Mouse (Mus musculus): ENCODE data around the gene Slc38a4. TPM values are rescaled to one million over a fixed set of nuclear protein-coding genes. Genes with fewer than 3 reads are reported as not detected.

The Slc38a4 gene
- polyA plus RNA-seq, 3 experiments from 2014 or later: not detected

DNA sequence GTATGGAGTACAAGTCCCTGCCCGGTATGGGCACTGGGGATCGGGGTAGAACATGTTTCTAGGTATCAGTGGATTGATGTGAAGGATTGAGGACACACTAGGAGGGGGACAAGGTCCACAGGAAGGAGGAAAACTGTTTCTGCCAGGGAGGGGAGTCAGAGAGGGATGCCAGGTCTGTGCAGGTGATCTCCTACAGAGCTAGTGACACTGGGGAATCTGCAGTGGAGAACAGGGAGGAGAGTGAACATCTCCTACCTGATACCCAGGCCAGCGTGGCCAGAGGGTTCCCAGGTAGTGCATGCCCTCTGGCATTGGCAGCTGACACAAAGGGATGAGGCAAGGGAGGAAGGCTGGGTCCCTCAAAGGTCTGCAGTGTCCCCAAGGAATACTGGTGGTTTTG lies 89.4 kb downstream of the Slc38a4 start:
- ATAC-seq: no peak

DNA sequence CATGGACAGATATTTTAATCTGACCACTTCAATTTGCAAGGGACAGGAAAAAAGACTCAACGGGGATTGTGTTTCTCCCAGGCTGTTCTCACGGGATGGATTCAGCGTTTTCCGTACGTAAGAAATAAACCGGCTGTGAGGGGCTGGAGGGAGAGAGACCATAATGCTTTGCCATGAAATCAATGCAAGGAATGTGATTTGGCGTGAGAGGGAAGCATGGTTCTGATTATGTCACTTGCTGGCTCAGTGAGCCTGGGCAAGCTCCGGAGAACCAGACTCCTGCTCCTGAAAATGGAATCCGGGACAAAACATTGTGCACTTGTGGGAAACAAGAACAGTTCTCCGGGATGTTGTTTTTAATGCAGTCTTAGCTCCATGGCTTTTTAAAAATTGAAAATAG lies 92.0 kb downstream of the Slc38a4 start:
- no peak for ATAC-seq

DNA sequence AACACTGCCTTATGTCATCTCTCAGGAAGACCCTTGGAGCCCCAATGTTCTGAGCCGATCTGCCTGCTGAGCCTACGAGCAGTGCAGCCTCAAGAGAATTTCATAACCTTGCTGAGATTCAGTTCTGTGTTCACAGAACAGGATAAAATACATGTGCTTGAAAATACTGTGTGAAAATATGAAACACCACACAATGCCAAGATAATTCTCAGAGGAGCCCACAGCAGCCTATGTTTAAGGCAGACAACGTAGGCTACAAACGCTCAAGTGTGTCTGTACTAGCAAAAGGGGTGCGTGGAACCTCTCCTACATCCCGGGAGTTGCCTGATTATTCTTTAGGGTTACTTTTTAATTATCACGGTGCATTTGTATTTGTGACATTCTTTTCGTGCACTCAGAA lies 92.4 kb downstream of the Slc38a4 start:
- ATAC-seq: no peak

DNA sequence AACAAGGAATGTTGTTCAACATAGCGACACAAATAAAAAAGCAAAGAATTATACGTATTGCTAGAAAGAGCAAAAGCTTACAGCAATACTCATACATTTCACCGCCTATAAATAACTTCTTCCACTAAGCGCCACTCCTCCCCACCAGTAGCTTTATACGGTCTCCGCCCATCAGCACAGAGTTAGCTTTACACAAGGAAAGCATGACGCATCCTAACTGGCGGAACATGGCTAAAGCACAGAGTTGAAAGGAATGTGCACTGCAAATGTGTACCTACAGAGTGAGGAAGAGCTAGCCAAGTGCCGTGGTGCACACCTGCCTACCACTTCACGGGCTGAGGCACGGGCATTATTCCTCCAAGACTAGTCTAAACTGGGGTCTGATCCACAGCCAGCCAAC lies 95.4 kb downstream of the Slc38a4 start:
- ATAC-seq: no peak

DNA sequence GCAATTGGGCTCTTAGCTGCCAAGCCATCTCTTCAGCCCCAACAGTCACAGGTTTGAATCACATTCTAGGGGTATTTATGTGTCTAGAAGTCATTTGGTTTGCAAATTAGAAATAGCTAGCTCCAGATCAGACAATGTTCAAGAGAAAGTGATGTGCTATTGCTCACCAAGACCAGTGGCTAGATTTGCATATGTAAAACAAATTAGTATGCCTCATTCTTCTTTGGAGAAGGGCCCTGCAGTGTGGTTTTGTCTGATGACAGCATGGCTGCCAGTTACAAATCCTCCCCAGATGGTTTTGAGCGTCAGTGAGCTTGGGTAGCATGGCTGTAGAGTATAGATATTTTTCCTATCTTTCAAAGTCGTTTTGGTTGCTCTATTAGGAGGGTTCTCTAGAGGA lies 96.5 kb downstream of the Slc38a4 start:
- no peak for ATAC-seq

DNA sequence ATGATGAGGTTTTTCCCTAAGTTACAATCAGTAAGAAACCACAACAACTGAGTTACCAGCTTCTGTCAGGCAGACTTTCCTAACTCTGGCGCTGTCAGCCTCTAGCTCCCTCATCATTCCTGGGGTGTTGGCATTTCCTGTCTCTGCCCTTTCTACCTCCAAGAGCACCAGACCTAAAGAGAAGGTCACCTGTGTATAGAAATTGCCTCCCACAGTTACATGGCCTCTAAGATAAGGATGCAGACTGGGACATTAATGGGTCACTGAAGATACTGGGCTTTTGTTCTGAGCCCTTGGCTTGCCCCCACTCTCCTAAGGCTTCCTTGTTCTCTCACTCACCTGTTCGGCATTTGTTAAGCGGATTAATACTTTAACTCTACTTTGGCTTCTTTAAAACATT lies 99.1 kb downstream of the Slc38a4 start:
- no peak for ATAC-seq

DNA sequence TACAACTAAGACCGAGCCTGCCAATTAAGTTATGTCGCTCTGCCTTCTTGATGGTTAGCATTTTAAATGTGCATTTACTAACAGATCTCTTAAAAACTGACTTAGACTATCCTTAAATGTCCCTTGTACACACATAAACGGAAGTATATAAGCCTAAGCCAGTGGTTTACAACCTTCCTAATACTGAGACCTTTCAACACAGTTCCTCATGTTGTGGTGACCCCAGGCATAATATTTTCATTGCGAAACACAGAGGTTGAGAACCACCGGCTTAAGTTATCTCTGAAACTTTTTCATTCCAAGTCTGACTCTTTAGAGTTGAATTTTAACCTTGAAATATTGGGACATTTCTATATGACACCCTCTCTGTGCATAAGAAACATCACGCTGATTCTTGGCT lies 101.4 kb downstream of the Slc38a4 start:
- ATAC-seq: no peak

DNA sequence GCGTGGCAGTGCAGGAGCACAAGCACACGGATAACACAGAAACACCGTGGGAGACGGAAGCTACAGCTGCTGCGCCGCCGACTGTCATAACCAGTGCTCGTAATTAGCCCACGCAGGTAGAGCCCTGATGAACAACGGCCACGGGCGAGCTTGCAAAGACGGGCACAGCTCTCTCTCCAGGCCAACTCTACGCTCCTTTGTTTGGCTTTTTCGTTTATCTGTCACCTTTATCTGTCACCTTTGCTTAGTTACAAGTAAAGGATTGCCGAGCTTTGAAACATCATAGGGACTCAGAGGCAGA lies 101.9 kb downstream of the Slc38a4 start:
- no peak for ATAC-seq

DNA sequence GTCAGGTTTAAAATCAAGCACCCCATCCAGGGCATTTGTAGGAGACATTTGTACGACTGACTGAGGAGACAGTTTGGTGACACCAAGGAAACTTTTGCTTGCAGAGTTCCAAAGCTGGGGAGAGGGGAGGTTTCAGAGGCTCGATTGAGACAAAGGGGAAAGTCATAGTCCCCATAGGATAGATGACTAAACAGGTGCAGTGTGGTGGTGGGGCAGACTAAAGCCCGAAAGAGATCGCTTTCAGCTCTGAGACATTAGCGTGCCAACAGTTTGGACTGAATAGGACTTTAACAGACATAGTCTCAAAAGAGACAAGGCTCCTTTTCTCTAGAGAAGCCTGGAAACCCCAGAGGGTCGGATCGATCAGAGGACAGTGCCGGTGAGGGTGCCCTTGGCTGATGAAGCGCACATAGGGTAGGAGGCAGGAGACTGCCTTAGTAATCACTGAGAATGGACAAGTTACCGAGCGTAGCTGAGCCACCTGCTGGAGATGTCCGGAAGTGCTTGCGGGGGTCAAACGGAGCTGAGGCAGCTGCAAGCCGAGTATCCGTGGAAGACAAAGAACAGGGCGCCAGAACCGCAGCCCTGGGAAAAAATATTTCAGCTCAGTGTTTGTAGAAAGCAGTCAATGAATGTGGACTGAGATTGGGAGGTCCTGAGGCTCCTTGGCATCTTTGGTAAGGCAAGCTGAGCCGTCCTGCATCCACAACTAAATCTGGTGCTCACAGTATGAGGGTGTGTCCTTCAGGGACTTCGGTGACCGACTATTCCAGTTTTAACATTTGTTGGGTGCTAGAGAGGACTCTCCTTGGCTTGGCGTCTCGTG lies 102.4 kb downstream of the Slc38a4 start:
- ATAC-seq: no peak

DNA sequence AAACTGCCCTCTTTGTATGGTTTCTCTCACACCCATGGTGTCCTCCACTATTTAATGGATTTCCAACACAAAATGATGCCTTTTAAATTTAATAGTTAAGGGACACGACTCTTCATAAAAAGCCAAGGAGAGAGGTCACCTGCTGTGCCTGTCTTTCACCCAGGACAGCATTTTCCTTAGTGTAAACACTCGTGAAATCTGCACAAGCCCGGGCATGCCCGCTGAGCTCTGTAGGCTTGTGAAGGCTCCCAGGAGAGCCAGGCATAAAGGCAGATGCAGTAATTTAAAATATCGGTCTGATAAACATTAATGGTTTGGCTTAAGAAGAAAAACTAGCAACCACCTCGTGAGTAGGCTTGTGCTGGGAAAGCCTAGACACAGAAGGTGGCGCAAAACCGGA lies 103.3 kb downstream of the Slc38a4 start:
- ATAC-seq: no peak

DNA sequence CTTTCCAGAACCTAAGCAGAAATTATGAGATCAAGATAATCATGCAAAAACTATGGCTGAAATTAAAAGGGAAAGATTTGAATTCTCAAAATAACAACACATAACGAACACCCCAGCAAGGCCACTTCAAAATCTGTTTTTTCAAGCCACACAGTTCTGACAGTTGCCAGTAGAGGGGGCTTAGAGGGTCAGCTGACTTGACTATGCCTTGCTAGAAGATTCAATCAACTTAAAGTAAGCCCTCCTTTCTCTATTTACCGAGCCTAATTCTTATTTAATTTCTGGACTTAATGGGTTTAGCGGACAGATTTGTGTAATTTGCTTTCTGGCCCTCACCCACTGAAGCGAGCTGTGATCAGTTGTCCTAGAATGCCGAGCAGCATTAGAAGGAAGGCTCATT lies 104.0 kb downstream of the Slc38a4 start:
- no peak for ATAC-seq

DNA sequence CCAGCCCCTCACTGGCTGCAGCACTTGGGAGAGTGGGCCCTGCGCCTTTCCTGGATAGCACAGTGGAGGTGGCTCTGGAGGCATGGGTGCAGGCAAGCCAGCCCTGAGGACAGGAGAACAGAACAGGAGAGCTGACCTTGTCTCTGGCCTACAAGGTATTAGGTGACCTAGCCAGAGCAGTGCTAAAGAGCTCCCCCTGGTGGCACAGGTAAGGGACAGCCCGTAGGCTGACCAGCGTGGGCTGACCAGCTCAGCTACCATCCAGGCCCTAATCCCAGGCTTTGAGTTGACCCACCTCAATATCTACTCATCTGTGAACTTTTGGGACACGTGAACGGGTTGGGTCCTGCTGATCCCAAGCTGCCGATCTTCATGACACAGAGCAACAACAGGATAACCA lies 107.3 kb downstream of the Slc38a4 start:
- no peak for ATAC-seq

Other genes with a start within 250 kb of the Slc38a4 start
- 10 to 100 TPM; 53.0 to 66.8 (median 60.2) TPM for gene Pced1b, start 191.2 kb upstream of the Slc38a4 start, polyA plus RNA-seq (2017; shearing (Covaris generic))
- gene Amigo2, start 191.3 kb upstream of the Slc38a4 start, polyA plus RNA-seq (2017; shearing (Covaris generic)): 1 to 10 TPM in 2 of 3 experiments, not detected in 1; 1.2 to 1.5 TPM

Measured in inflammation-experienced regulatory T-cells, adult 6 months (primary cell).